Mouse (Mus musculus) cerebellum, adult 2 months (tissue): ENCODE measurements around the gene Pygo1.
A peak's percentile ranks its signal among the peaks of the same experiment; 100 is the strongest.

Experiments used
- CTCF ChIP-seq: fragments of 200-500 bp; IDR thresholded peaks from 2 replicates; pipeline ENCODE4 v1.5.1; 2011; ENCODE audit warnings: low read depth, mild to moderate bottlenecking, control low read depth, low read length, moderate library complexity, borderline replicate concordance; ENCODE audit not compliant: insufficient read depth
- POLR2A ChIP-seq: fragments of 200-500 bp; IDR thresholded peaks from 2 replicates; pipeline ENCODE4 v1.6.1; 2011; ENCODE audit warnings: low read length, control low read depth, borderline replicate concordance; ENCODE audit not compliant: insufficient read depth

DNA sequence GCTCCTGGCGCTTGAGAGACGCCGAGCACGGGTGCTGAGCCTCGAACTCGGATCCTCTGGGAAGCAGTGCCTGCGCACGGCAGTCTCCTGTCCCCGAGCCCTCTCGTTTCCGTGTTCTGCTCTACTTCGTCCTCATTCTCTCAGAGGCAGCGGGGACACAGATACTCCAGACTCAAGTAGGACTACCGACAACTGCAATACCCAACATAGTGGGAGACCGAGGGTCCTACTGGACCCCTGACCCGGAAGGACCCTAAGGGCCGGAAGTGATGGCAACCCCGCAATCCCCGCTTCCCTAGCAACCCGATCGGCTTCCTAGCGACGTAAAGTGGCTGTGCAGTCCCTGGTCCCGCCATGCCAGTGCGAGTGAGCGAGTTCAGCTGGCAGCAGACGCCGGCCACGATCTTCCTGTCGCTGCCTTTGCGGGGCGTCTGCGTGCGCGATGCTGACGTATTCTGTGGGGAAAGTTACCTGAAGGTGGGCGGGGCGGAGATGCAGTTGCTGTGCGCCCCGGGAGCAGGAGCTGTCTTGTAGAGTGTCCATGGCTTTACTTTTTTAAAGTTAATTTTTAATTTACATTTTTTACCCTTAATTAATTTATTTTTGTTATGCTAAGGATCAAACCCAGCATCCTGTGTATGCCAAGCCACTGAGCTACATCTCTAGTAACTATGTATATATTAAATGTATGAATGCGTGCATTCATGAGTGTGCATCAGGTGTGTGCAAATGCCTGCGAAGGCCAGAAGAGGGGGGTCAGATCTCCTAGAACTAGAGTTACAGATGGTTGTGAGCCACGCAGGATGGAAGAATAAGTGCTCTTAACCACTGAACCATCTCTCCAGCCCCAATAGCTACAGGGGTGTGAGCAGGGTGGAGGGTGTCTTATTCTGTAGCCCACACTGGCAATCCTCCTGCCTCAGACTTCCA, 33.3 kb downstream of the Pygo1 start, which contains the start of the genes Dyx1c1 and Gm44503:
- no peak for TF ChIP-seq CTCF
- TF ChIP-seq POLR2A = peak; percentile 33; the same call in 1 of the 2 replicates
